Mouse (Mus musculus) lung, embryonic 14.5 days (tissue): ENCODE measurements at regions not wholly inside any gene's neighbourhood (a gene's known extent, or its start where the extent isn't known, plus 50 kb on each side); places are given as distances from the start of the nearest gene placed in this dataset.

Source experiments
- ATAC-seq: fragments of 200-750 bp; cut with Nextera tagmentation; 2 replicates; pipeline ENCODE4 v1.8.0; 2017; ENCODE audit warnings: mild to moderate bottlenecking, moderate TSS enrichment, moderate library complexity; ENCODE audit not compliant: insufficient read depth
- DNase-seq: peaks from one replicate; pipeline ENCODE4 v3.0.0-alpha.2; 2015
- H3K27ac ChIP-seq: fragments of 300-500 bp; sonication (generic); 2 replicates; pipeline ENCODE4 v1.5.1; 2014; ENCODE audit warnings: low read depth, mild to moderate bottlenecking, moderate library complexity
- H3K27me3 ChIP-seq: fragments of 300-500 bp; sonication (generic); 2 replicates; pipeline ENCODE4 v1.6.1; 2014; ENCODE audit warnings: low read length, control low read depth; ENCODE audit not compliant: insufficient read depth
- H3K36me3 ChIP-seq: fragments of 300-500 bp; sonication (generic); 2 replicates; pipeline ENCODE4 v1.6.1; 2014; ENCODE audit warnings: control low read depth; ENCODE audit not compliant: insufficient read depth
- H3K4me1 ChIP-seq: fragments of 300-500 bp; sonication (generic); 2 replicates; pipeline ENCODE4 v1.6.1; 2014; ENCODE audit warnings: antibody characterized with exemption, control low read depth; ENCODE audit not compliant: insufficient read depth
- H3K4me2 ChIP-seq: fragments of 300-500 bp; sonication (generic); 2 replicates; pipeline ENCODE4 v1.6.1; 2014; ENCODE audit warnings: mild to moderate bottlenecking
- H3K4me3 ChIP-seq: fragments of 300-500 bp; sonication (generic); 2 replicates; pipeline ENCODE4 v1.5.1; 2014; ENCODE audit warnings: low read depth, low read length
- H3K9ac ChIP-seq: fragments of 300-500 bp; sonication (generic); 2 replicates; pipeline ENCODE4 v1.6.1; 2014
- H3K9me3 ChIP-seq: fragments of 300-500 bp; sonication (generic); 2 replicates; pipeline ENCODE4 v1.6.1; 2016; ENCODE audit warnings: low read depth, low read length, control low read depth
- CTCF ChIP-seq: IDR thresholded peaks from 2 replicates; pipeline ENCODE4 v1.5.1; 2016; ENCODE audit warnings: antibody characterized with exemption, low read depth
- WGBS: fragments of 180-500 bp; shearing (Covaris S2); extraction: QIAGEN DNeasy Blood & Tissue Kit; methylation state at CpG from one replicate; pipeline ENCODE4 v1.1.7; 2014; 5-methylcytosine and 5-hydroxymethylcytosine counted together

DNA sequence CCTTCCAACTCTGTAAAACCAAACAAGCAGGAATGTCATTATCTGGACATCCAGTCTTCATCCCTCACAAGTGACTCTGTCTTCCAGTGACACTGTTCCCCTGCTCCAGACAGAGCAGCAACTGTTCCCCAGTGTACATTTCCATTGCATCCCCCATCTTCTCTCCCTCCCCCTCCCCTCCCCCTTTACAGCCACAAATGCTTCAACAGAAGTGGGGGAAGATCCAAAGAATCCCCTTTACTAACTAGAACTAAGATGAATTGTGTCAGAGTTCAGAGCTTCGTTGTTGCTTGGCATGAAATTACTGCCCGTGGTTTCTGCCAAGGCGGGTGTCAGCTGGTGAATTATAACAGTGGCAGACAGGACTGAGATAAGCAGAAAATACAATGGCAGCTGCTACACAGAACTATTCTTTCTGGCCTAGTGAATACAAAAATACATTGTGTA is 673.7 kb upstream of the Marcks start:
- H3K9me3 ChIP-seq: no peaks in the 10 kb centered on the region
- H3K36me3 ChIP-seq: no peaks in the 10 kb centered on the region
- DNase-seq (peak; percentile 66), ATAC-seq (no peak; the same call in 1 of the 2 replicates)
- 24% methylated on average over 3 of the region's 3 CpGs for WGBS
- H3K4me1 ChIP-seq: peaks cover 3% of the 10 kb centered on the region; the same call in 1 of the 2 replicates
- no peak for TF ChIP-seq CTCF
- H3K27me3 ChIP-seq: no peaks in the 10 kb centered on the region
- H3K4me2 ChIP-seq: no peak overlapping the region
- H3K4me3 ChIP-seq: no peak overlapping the region
- H3K9ac ChIP-seq: no peak overlapping the region
- no peak overlapping the region for H3K27ac ChIP-seq

DNA sequence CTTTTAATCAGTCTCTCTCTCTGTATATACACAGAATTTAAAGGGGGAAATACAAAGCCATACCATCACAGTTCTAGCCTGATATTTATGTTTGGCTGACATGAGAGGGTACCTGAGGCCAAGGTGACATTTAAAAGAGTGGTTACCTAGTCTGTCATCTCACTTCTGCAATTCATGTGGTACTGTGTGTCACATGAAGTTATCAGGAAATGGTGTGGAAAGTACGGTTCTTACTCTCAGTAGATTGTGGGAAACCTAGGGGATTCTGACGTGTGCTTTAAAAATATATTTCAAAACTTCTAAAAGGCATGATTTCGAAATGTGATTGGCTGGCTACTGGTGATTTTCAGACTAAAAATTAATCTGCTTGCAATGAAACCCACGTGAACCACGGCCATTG is 673.1 kb upstream of the Marcks start:
- DNase-seq (no peak), ATAC-seq (no peak)
- H3K4me1 ChIP-seq: peaks cover 3% of the 10 kb centered on the region; the same call in 1 of the 2 replicates
- H3K27ac ChIP-seq: no peak overlapping the region
- 73% methylated on average over 5 of the region's 5 CpGs for WGBS
- H3K9ac ChIP-seq: no peak overlapping the region
- no peaks in the 10 kb centered on the region for H3K9me3 ChIP-seq
- H3K4me2 ChIP-seq: no peak overlapping the region
- no peaks in the 10 kb centered on the region for H3K36me3 ChIP-seq
- no peaks in the 10 kb centered on the region for H3K27me3 ChIP-seq
- no peak for TF ChIP-seq CTCF
- no peak overlapping the region for H3K4me3 ChIP-seq

DNA sequence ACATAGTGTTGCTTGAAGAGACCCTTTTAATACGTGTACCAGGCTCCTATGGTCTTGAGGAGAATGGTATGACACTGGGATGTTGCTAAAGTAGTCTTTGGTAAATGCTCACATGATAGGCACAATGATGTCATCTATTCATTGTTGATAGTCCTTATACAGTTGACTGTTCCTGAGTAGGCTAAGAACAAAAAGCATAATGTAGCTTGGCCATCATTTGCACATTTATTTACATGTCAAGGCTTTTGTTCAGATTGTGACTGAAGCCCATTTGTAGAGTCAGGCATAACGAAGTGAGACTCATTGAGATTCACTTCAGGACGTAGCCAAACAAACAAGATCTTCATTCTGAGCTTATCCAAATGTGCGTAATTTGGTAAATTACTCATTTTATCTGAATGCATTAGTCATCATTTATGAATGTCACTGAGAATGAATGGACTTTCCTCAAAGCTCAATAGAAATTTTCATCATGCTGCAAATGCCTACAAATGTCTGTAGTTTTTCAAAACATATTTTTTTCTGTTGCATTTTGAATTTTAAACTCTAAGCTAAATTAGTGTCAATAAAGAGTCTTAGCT is 664.6 kb upstream of the Marcks start:
- no peak for ATAC-seq
- no peaks in the 10 kb centered on the region for H3K27me3 ChIP-seq
- no peaks in the 10 kb centered on the region for H3K9me3 ChIP-seq
- no peak overlapping the region for H3K27ac ChIP-seq
- DNase-seq: no peak
- no peak for TF ChIP-seq CTCF
- H3K9ac ChIP-seq: no peak overlapping the region
- WGBS: 72% methylated on average over 4 of the region's 4 CpGs
- H3K4me2 ChIP-seq: no peak overlapping the region
- H3K36me3 ChIP-seq: no peaks in the 10 kb centered on the region
- H3K4me3 ChIP-seq: no peak overlapping the region
- H3K4me1 ChIP-seq: no peaks in the 10 kb centered on the region

DNA sequence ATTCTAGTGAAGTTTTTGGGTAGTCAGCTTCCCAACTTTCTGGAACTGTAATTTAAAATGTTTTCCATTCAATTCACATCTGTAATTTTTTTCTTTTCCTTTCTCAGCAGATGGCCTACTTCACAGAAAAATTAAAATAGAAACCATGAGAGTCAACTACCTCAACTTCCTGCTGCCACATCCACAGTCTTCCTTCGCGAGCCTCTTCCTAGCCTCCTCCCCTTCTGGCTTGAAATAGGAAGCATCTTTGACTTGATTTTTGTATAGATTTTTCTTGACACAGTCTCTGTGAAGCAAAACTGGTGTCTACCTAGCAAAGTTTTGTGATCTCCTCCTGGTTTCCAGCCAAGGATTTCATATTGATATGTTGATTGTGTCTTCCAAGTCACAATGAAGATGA is 660.7 kb upstream of the Marcks start:
- DNase-seq (no peak), ATAC-seq (no peak)
- Histone ChIP-seq H3K9ac (no peak overlapping the region), H3K4me3 (no peak overlapping the region), H3K4me1 (no peaks in the 10 kb centered on the region), H3K36me3 (no peaks in the 10 kb centered on the region), H3K9me3 (no peaks in the 10 kb centered on the region), H3K27me3 (no peaks in the 10 kb centered on the region), H3K4me2 (no peak overlapping the region), H3K27ac (no peak overlapping the region)
- 82% methylated on average over 2 of the region's 2 CpGs for WGBS
- TF ChIP-seq CTCF: no peak

DNA sequence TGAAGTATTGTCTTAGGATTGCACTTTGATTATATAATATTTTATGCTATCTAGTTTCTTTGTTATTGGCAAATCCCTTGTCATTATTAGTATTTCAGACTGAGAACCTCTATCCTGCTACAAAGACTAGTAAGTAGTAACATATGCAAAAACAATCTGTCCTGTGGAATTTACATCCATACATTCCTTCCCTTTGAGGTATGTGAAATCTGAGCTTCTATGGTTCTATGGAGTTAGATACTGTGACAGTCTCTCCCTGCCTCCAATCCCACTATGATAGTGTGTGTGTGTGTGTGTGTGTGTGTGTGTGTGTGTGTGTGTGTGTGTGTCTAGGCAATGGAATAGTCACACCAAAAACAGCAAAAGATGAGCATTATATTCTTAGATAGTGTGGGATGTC is 659.6 kb upstream of the Marcks start:
- ATAC-seq (no peak), DNase-seq (no peak)
- H3K36me3 ChIP-seq: no peaks in the 10 kb centered on the region
- no peak for TF ChIP-seq CTCF
- no peaks in the 10 kb centered on the region for H3K27me3 ChIP-seq
- no peak overlapping the region for H3K4me2 ChIP-seq
- no peaks in the 10 kb centered on the region for H3K9me3 ChIP-seq
- H3K9ac ChIP-seq: no peak overlapping the region
- H3K4me3 ChIP-seq: no peak overlapping the region
- H3K4me1 ChIP-seq: no peaks in the 10 kb centered on the region
- H3K27ac ChIP-seq: no peak overlapping the region

DNA sequence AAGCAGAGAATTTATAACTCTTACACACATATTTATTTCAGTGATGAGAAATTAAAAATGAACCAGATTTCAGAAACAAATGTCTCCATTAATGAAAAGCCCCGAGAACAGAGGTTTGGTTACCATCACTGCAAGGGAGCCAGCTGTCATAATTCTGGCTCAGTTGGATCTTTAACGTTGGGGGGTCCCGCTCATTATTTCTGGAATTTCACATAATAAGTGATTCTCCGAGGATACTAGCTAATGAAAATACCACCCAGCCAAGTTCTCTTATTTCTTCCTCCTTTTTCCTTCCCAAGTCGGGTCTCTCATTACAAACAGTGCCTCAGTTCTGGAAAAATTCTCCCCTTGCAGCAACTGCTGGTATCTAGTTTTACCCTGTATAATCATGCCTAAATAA is 659.0 kb upstream of the Marcks start:
- Histone ChIP-seq H3K4me1 (no peaks in the 10 kb centered on the region), H3K36me3 (no peaks in the 10 kb centered on the region), H3K4me2 (no peak overlapping the region), H3K27ac (no peak overlapping the region), H3K9ac (no peak overlapping the region), H3K27me3 (no peaks in the 10 kb centered on the region), H3K4me3 (no peak overlapping the region), H3K9me3 (no peaks in the 10 kb centered on the region)
- TF ChIP-seq CTCF: no peak
- DNase-seq (no peak), ATAC-seq (no peak)
- WGBS: 55% methylated on average over 5 of the region's 5 CpGs

DNA sequence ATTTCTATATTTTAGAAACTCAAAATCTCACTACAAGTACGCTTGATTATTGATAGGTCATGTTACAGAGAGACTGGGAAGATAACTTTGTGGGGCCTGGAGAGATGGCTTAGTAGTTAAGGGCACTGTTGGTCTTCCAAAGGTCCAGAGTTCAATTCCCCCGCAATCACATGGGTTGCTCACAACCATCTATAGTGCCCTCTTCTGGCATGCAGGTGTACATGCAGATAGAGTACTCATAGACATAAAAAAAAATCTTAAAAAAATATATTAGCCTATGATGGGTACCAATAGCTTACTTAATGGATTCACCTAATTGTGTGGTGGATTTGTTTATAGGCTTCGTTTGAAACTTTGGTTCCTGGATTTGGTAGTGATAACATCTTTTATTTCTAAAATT is 654.2 kb upstream of the Marcks start:
- H3K36me3 ChIP-seq: no peaks in the 10 kb centered on the region
- 68% methylated on average over 3 of the region's 3 CpGs for WGBS
- H3K9ac ChIP-seq: no peak overlapping the region
- DNase-seq: no peak
- no peak overlapping the region for H3K4me3 ChIP-seq
- H3K27ac ChIP-seq: no peak overlapping the region
- ATAC-seq: no peak
- H3K4me2 ChIP-seq: no peak overlapping the region
- no peaks in the 10 kb centered on the region for H3K4me1 ChIP-seq
- TF ChIP-seq CTCF: peak; percentile 25; the same call in 1 of the 2 replicates
- H3K27me3 ChIP-seq: no peaks in the 10 kb centered on the region
- no peaks in the 10 kb centered on the region for H3K9me3 ChIP-seq

DNA sequence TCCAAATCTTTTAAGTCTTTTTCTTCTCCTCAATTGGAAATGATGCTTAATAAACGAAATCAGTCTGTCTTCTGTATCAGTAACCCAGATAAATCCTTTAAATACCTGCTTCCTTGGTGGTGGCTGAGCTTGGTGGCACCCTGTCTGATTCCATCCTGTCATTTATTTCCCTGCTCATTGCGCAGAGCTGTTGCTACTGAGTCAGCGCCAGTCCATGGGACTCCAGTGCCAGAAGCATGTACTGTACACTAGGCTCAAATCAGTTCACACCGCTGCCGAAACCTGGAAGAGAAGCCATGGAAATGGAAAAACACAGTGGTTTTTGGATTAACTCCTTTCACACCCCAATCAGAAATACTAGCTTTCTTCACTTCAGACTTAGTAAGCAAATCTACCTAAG is 649.3 kb upstream of the Marcks start:
- Histone ChIP-seq H3K4me3 (no peak overlapping the region), H3K9ac (no peak overlapping the region), H3K36me3 (no peaks in the 10 kb centered on the region), H3K27me3 (no peaks in the 10 kb centered on the region), H3K4me2 (no peak overlapping the region), H3K9me3 (no peaks in the 10 kb centered on the region), H3K4me1 (no peaks in the 10 kb centered on the region), H3K27ac (no peak overlapping the region)
- ATAC-seq (no peak), DNase-seq (peak; percentile 10)
- TF ChIP-seq CTCF: no peak
- WGBS: 73% methylated on average over 5 of the region's 5 CpGs
